8 mouse cellular contexts compared by ENCODE assay signal in the genomic region with DNA sequence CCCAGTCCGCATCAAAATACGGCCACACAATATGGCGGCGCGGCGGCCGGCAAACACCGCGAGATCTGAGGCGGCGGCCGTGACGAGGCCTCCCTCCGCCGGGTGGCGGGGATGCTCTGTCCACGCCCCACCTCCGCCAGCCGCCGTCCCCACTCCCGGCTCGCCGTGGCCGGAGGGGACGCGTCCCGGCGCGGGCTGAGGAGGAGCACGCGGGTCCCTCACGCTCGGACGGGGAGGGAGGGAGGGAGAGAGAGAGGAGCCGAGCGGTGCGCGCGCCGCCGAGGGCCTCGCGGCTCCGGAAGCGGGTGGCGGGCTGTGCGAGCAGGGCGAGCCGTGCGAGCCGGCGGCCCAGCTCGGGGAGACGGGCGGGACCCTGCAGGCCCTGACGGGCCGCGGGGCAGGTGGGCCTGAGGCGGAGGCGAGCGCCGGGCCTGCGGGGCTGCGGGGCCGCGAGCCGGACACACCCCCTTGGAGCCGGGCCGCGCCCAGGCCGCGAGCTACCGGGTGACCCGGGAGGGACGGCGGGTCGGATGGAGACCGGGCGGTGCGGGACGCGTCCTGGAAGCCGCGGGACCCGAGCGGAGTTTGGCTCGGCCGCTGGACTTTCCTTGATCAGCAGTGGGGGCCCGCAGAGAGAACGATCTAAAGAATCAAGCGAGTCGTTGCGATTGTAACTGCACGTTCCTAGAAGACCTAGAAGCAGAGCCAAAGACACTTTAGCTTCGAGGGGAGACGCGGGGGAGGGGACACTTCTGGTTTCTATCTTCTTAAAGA. TPM values are rescaled to one million over a fixed set of nuclear protein-coding genes. Genes with fewer than 3 reads are reported as not detected.
DNase-seq lines count a peak whose midpoint lies in the region; ATAC-seq lines count a peak whose summit lies in the region.

A gene (minus strand): TSS at position 3 of the 774 bp plus-strand sequence.

- ATAC-seq in hindbrain, embryonic 13.5 days (ENCODE audit: low FRiP score), result peak; percentile 98

- H3K36me3 ChIP-seq in hindbrain, embryonic 13.5 days, result no peaks in the 10 kb centered on the region

- H3K9ac ChIP-seq in hindbrain, embryonic 13.5 days, result peak within 1 kb of the TSS; percentile 99

- peak within 1 kb of the TSS; percentile 88 for H3K4me2 ChIP-seq in hindbrain, embryonic 13.5 days

- H3K4me1 ChIP-seq in hindbrain, embryonic 13.5 days (replicated peaks), result peaks cover 21% of the 10 kb centered on the region

- DNase-seq in NIH3T3 (ENCODE audit: low read depth), result peak; percentile 97
- DNase-seq in cerebellum, postnatal 10 days, result peak; percentile 95 to 97
- DNase-seq in frontal cortex, postnatal 14 days (ENCODE audit: low spot score in 2 of 2), result peak; percentile 80 to 87
- peak; percentile 77 to 82 for DNase-seq in layer of hippocampus, postnatal 25 days (ENCODE audit: extremely low spot score in 1 of 2, low spot score in 1 of 2)
- peak; percentile 93 for DNase-seq in lung, postnatal 25 days (ENCODE audit: low spot score)
- peak; percentile 92 for DNase-seq in retina, embryonic 14.5 days (ENCODE audit: low spot score)
- DNase-seq in thymus, postnatal 4 days, result peak; percentile 89

- no peaks in the 10 kb centered on the region for H3K9me3 ChIP-seq in hindbrain, embryonic 13.5 days

- no peaks in the 10 kb centered on the region for H3K27me3 ChIP-seq in hindbrain, embryonic 13.5 days

- H3K27ac ChIP-seq in hindbrain, embryonic 13.5 days, result peak within 1 kb of the TSS; percentile 99

- peak within 1 kb of the TSS; percentile 99 for H3K4me3 ChIP-seq in hindbrain, embryonic 13.5 days

- WGBS in hindbrain, embryonic 13.5 days, result under 1% methylated on average over 67 of the region's 97 CpGs

RNA-seq across cellular contexts. Expression of the gene that starts here (rescaled TPM):
- 14.6 and 15.6 TPM in 2 replicates for polyA plus RNA-seq in hindbrain, embryonic 13.5 days (2015; fragmentation: Nextera tagmentation; extraction: Ambion mirVana)
- total RNA-seq in layer of hippocampus, postnatal 25 days (2021), result 10 to 100 TPM; 51.9 to 63.3 TPM

Comparison
In these comparisons a context has a peak if more than half of its experiments do, and no peak if none do; other contexts are left out.
1. Peak in every context shown above with its lines: DNase-seq, ATAC-seq, H3K4me3 ChIP-seq and H3K27ac ChIP-seq.